Mouse (Mus musculus) testis, adult 2 months (tissue): ENCODE measurements around the gene Mymk. TPM values are rescaled to one million over a fixed set of nuclear protein-coding genes. Genes with fewer than 3 reads are reported as not detected.

Experiments used
- H3K27ac ChIP-seq: fragments of 200-500 bp; 2 replicates; pipeline ENCODE4 v1.5.1; 2012; ENCODE audit warnings: low read depth, low read length; ENCODE audit not compliant: control insufficient read depth, insufficient read depth
- H3K27me3 ChIP-seq: fragments of 200-500 bp; 2 replicates; pipeline ENCODE4 v1.6.1; 2012; ENCODE audit warnings: mild to moderate bottlenecking, low read length, moderate library complexity; ENCODE audit not compliant: control insufficient read depth, insufficient read depth
- H3K36me3 ChIP-seq: fragments of 200-500 bp; 2 replicates; pipeline ENCODE4 v1.6.1; 2012; ENCODE audit warnings: mild to moderate bottlenecking, low read length; ENCODE audit not compliant: control insufficient read depth, insufficient read depth
- H3K4me1 ChIP-seq: fragments of 200-500 bp; 2 replicates; pipeline ENCODE4 v1.6.1; 2012; ENCODE audit warnings: low read length; ENCODE audit not compliant: control insufficient read depth, insufficient read depth
- H3K4me3 ChIP-seq: fragments of 200-500 bp; 2 replicates; pipeline ENCODE4 v1.5.1; 2012; ENCODE audit warnings: low read depth, mild to moderate bottlenecking, low read length, moderate library complexity, mixed read lengths; ENCODE audit not compliant: control insufficient read depth
- CTCF ChIP-seq: fragments of 200-500 bp; IDR thresholded peaks from 2 replicates; pipeline ENCODE4 v1.5.1; 2012; ENCODE audit warnings: low read depth, mild to moderate bottlenecking, inconsistent platforms, low read length, moderate library complexity; ENCODE audit not compliant: control insufficient read depth, insufficient read depth, insufficient replicate concordance
- POLR2A ChIP-seq: fragments of 200-500 bp; IDR thresholded peaks from 2 replicates; pipeline ENCODE4 v1.6.1; 2012; ENCODE audit warnings: low read depth, mild to moderate bottlenecking, inconsistent platforms, low read length, moderate library complexity; ENCODE audit not compliant: control insufficient read depth
- polyA plus RNA-seq: library from polyadenylated mRNA; depleted of rRNA; stranded (reverse); fragments of >200 nt; gene quantifications from 2 replicates; pipeline ENCODE4 v1.2.3, GENCODE M21; 2012

The Mymk gene
- polyA plus RNA-seq, 1 experiment: not detected

GRCm38 (mm10) chr2:27079649-27080048 lies 7.7 kb upstream of the Mymk start:
- Histone ChIP-seq H3K4me1 (peaks cover 2% of the 10 kb centered on the region; the same call in 1 of the 2 replicates), H3K4me3 (no peak overlapping the region), H3K27me3 (no peaks in the 10 kb centered on the region), H3K27ac (no peak overlapping the region), H3K36me3 (no peaks in the 10 kb centered on the region)
- TF ChIP-seq CTCF: no peak

GRCm38 (mm10) chr2:27079152-27079584 lies 7.2 kb upstream of the Mymk start, which contains the start of gene Adamtsl2:
Gene Adamtsl2 (plus strand): TSS chr2:27079379.
- no peak within 1 kb of the TSS for H3K4me3 ChIP-seq
- H3K36me3 ChIP-seq: no peaks in the 10 kb centered on the region
- TF ChIP-seq CTCF (no peak), POLR2A (no peak)
- H3K27me3 ChIP-seq: no peaks in the 10 kb centered on the region
- peaks cover 2% of the 10 kb centered on the region; the same call in 1 of the 2 replicates for H3K4me1 ChIP-seq
- no peak within 1 kb of the TSS for H3K27ac ChIP-seq

GRCm38 (mm10) chr2:27078312-27078711 lies 6.3 kb upstream of the Mymk start:
- Histone ChIP-seq H3K27ac (no peak overlapping the region), H3K36me3 (no peaks in the 10 kb centered on the region), H3K4me3 (no peak overlapping the region), H3K4me1 (peaks cover 2% of the 10 kb centered on the region; the same call in 1 of the 2 replicates), H3K27me3 (no peaks in the 10 kb centered on the region)
- TF ChIP-seq CTCF (no peak), POLR2A (no peak)

GRCm38 (mm10) chr2:27077655-27078244 lies 5.8 kb upstream of the Mymk start:
- H3K4me1 ChIP-seq: peaks cover 6% of the 10 kb centered on the region
- no peak overlapping the region for H3K27ac ChIP-seq
- H3K36me3 ChIP-seq: no peaks in the 10 kb centered on the region
- no peaks in the 10 kb centered on the region for H3K27me3 ChIP-seq
- TF ChIP-seq CTCF: no peak
- no peak for TF ChIP-seq POLR2A
- H3K4me3 ChIP-seq: no peak overlapping the region

GRCm38 (mm10) chr2:27075485-27075884 lies 3.5 kb upstream of the Mymk start:
- Histone ChIP-seq H3K4me3 (no peak overlapping the region), H3K36me3 (no peaks in the 10 kb centered on the region), H3K27ac (no peak overlapping the region), H3K27me3 (no peaks in the 10 kb centered on the region), H3K4me1 (peaks cover 11% of the 10 kb centered on the region)
- TF ChIP-seq POLR2A (no peak), CTCF (peak; percentile 52; the same call in 1 of the 2 replicates)

- Histone ChIP-seq H3K27ac (no peak overlapping the region), H3K36me3 (no peaks in the 10 kb centered on the region), H3K4me1 (peaks cover 11% of the 10 kb centered on the region), H3K4me3 (no peak overlapping the region), H3K27me3 (no peaks in the 10 kb centered on the region)
- TF ChIP-seq POLR2A (no peak), CTCF (no peak)
Measured at GRCm38 (mm10) chr2:27074804-27075203, 2.8 kb upstream of the Mymk start.

- H3K36me3 ChIP-seq: no peaks in the 10 kb centered on the region
- no peak for TF ChIP-seq POLR2A
- no peak for TF ChIP-seq CTCF
- peaks cover 13% of the 10 kb centered on the region for H3K4me1 ChIP-seq
- no peak overlapping the region for H3K27ac ChIP-seq
- H3K27me3 ChIP-seq: no peaks in the 10 kb centered on the region
- H3K4me3 ChIP-seq: no peak overlapping the region
Measured at GRCm38 (mm10) chr2:27073407-27073806, 1.4 kb upstream of the Mymk start.
